Mouse (Mus musculus) fat pad, adult 2 months (tissue): ENCODE data around the gene Ccdc120.
"Not testable (repeated sequence)": the region's sequence is repeated elsewhere in the genome, so short reads cannot be mapped to it uniquely, and the experiment has no call there.

Experiments used
- DNase-seq: peaks from one replicate; pipeline ENCODE4 v3.0.0-alpha.2; 2011; ENCODE audit warnings: low read depth, low spot score; ENCODE audit errors: extremely low read depth

Gene Ccdc120

GRCm38 (mm10) chrX:7762137-7762920, 11.6 kb upstream of the Ccdc120 start, which contains the start of gene Tfe3:
TSS of gene Tfe3 (plus strand) at chrX:7762560.
- no peak for DNase-seq

GRCm38 (mm10) chrX:7753627-7754026, 2.9 kb upstream of the Ccdc120 start:
- DNase-seq: not testable (repeated sequence)

GRCm38 (mm10) chrX:7745429-7745828, 5.3 kb downstream of the Ccdc120 start:
- no peak for DNase-seq

GRCm38 (mm10) chrX:7744940-7745339, 5.8 kb downstream of the Ccdc120 start:
- no peak for DNase-seq

- no peak for DNase-seq
These were observed 7.2 kb downstream of the Ccdc120 start for GRCm38 (mm10) chrX:7743470-7743869.

GRCm38 (mm10) chrX:7741103-7741502, 9.6 kb downstream of the Ccdc120 start:
- DNase-seq: no peak

GRCm38 (mm10) chrX:7740082-7740819, 10.5 kb downstream of the Ccdc120 start:
- no peak for DNase-seq

GRCm38 (mm10) chrX:7739336-7740081, 11.2 kb downstream of the Ccdc120 start:
- no peak for DNase-seq

- DNase-seq: no peak
These were observed 17.0 kb downstream of the Ccdc120 start for GRCm38 (mm10) chrX:7733571-7734156.

GRCm38 (mm10) chrX:7728922-7729265, 21.8 kb downstream of the Ccdc120 start:
- no peak for DNase-seq

- no peak for DNase-seq
These were observed 22.3 kb downstream of the Ccdc120 start, which contains the start of gene Praf2 for GRCm38 (mm10) chrX:7728215-7728921. TSS of gene Praf2 (plus strand) at chrX:7728439.

GRCm38 (mm10) chrX:7727176-7727575, 23.5 kb downstream of the Ccdc120 start:
- DNase-seq: no peak

GRCm38 (mm10) chrX:7725841-7726240, 24.9 kb downstream of the Ccdc120 start:
- no peak for DNase-seq

- no peak for DNase-seq
These were observed 26.6 kb downstream of the Ccdc120 start for GRCm38 (mm10) chrX:7724135-7724534.

GRCm38 (mm10) chrX:7722691-7723090, 28.0 kb downstream of the Ccdc120 start:
- DNase-seq: no peak

- no peak for DNase-seq
These were observed 28.5 kb downstream of the Ccdc120 start for GRCm38 (mm10) chrX:7722282-7722611.

GRCm38 (mm10) chrX:7721514-7722281, 29.0 kb downstream of the Ccdc120 start, which contains the start of gene Gm45208:
TSS of gene Gm45208 (plus strand) at chrX:7722245.
- DNase-seq: no peak

- not testable (repeated sequence) for DNase-seq
These were observed 34.6 kb downstream of the Ccdc120 start for GRCm38 (mm10) chrX:7716058-7716457.

GRCm38 (mm10) chrX:7714135-7714899, 36.4 kb downstream of the Ccdc120 start, which contains the start of gene Wdr45:
TSS of gene Wdr45 (plus strand) at chrX:7714333.
- peak; percentile 36 for DNase-seq
